Mouse (Mus musculus): Measurements from ENCODE around the gene H2-M10.5. TPM values are rescaled to one million over a fixed set of nuclear protein-coding genes. Genes with fewer than 3 reads are reported as not detected.

Gene H2-M10.5
- polyA plus RNA-seq (2017; shearing (Covaris generic)): not detected

GRCm38 (mm10) chr17:36772610-36773009, at the start of gene H2-M10.5:
H2-M10.5 (plus strand) TSS chr17:36772910.

GRCm38 (mm10) chr17:36811871-36812270, 39.2 kb downstream of the H2-M10.5 start, which contains the start of gene H2-M10.6:
H2-M10.6 (plus strand) TSS chr17:36812171.

Other genes with a start within 250 kb of the H2-M10.5 start
- gene H2-M11, start 225.8 kb upstream of the H2-M10.5 start, polyA plus RNA-seq (2017; shearing (Covaris generic)): not detected
- gene H2-M9, start 130.2 kb upstream of the H2-M10.5 start, polyA plus RNA-seq (2017; shearing (Covaris generic)): not detected
- not detected for gene H2-M1, start 100.7 kb upstream of the H2-M10.5 start, polyA plus RNA-seq (2017; shearing (Covaris generic))
- not detected for gene H2-M10.6, start 39.3 kb downstream of the H2-M10.5 start, polyA plus RNA-seq (2017; shearing (Covaris generic))
- 170 TPM for gene Trim26, start 64.2 kb downstream of the H2-M10.5 start, polyA plus RNA-seq (2017; shearing (Covaris generic))
- gene Trim15, start 94.3 kb downstream of the H2-M10.5 start, polyA plus RNA-seq (2017; shearing (Covaris generic)): 0.35 TPM
- gene Trim10, start 96.7 kb downstream of the H2-M10.5 start, polyA plus RNA-seq (2017; shearing (Covaris generic)): 1.0 TPM
- gene Trim40, start 117.2 kb downstream of the H2-M10.5 start, polyA plus RNA-seq (2017; shearing (Covaris generic)): not detected
- gene Trim31, start 125.2 kb downstream of the H2-M10.5 start, polyA plus RNA-seq (2017; shearing (Covaris generic)): not detected
- gene Rnf39, start 170.0 kb downstream of the H2-M10.5 start, polyA plus RNA-seq (2017; shearing (Covaris generic)): 0.21 TPM
- gene Ppp1r11, start 178.8 kb downstream of the H2-M10.5 start, polyA plus RNA-seq (2017; shearing (Covaris generic)): 186 TPM
- 98.8 TPM for gene Znrd1, start 185.6 kb downstream of the H2-M10.5 start, polyA plus RNA-seq (2017; shearing (Covaris generic))
- gene Znrd1as, start 185.7 kb downstream of the H2-M10.5 start, polyA plus RNA-seq (2017; shearing (Covaris generic)): 6.1 TPM
- gene 2410137M14Rik, start 208.3 kb downstream of the H2-M10.5 start, polyA plus RNA-seq (2017; shearing (Covaris generic)): not detected
- gene H2-M5, start 216.6 kb downstream of the H2-M10.5 start, polyA plus RNA-seq (2017; shearing (Covaris generic)): not detected
- gene Zfp57, start 228.3 kb downstream of the H2-M10.5 start, polyA plus RNA-seq (2017; shearing (Covaris generic)): not detected